Mouse (Mus musculus): ENCODE measurements at regions not wholly inside any gene's neighbourhood (a gene's known extent, or its start where the extent isn't known, plus 50 kb on each side); places are given as distances from the start of the nearest gene placed in this dataset.

DNA sequence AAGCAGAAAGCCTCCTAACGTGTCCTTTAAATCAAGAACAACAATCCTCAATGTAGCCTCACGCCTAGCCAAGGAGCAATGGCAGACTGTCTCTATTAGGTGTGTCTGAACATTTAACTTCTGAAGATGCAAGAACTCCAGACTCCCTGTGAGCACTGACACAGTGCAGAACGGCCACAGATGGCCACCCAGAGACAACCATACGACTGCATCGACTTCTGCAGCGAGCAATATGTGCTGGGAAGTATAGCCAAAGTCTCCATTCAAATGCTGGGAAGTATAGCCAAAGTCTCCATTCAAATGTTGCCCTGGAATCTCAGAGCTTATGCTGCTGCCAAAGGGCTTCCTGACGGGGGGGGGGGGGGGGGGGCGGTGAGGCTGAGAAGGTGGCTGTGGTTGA lies 463.5 kb downstream of the Efna5 start:
- TF ChIP-seq CTCF (IDR thresholded peaks at IDR 0.05): no peak
- no peak for TF ChIP-seq POLR2A (IDR thresholded peaks at IDR 0.05; ENCODE audit: insufficient read depth, low read depth, low read length)

All from heart, adult 2 months (tissue).